Mouse (Mus musculus): ENCODE data around the gene Pkig.
A peak's percentile ranks its signal among the peaks of the same experiment; 100 is the strongest.
"Not testable (repeated sequence)": the region's sequence is repeated elsewhere in the genome, so short reads cannot be mapped to it uniquely, and the experiment has no call there.

The Pkig gene

GRCm38 (mm10) chr2:163657975-163658886, at the start of gene Pkig:
Gene Pkig, plus strand, starts transcription at chr2:163658386.
- DNase-seq, result peak; percentile 85

DNA sequence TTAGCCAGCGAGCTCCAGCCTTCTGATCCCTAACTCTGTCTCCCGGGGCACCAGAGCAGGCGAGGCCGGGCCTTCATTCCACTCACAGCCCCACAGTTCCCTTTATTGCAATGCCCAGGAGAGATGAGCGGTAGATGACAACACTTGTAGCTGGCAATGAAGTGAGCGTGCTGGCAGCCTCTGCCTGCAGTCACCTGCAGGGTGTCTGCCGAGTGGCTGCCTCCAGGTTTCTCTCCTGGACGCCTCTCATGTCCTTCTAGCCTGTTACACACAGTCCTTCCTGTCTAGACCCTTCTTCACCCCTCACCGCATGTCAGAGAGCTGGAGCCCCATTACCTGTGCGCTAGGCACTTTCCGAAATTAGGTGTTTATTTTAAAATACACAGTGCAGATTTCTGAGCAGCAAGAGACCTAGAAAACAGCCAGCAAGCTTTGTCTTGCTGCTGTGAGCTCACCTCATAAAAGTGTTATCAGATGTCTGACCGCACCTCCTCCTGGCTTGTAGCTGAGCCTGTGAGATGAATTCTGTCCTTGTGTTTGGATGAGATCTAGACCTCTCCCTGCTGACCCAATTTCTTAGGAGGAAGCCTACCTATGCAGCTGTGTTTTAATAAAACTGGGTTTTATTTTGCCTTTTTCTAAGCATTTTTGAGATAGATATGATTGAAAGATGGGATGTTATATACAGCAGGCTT, 48.8 kb upstream of the Pkig start:
- DNase-seq, result no peak

GRCm38 (mm10) chr2:163611176-163611575, 47.0 kb upstream of the Pkig start:
- DNase-seq, result no peak

DNA sequence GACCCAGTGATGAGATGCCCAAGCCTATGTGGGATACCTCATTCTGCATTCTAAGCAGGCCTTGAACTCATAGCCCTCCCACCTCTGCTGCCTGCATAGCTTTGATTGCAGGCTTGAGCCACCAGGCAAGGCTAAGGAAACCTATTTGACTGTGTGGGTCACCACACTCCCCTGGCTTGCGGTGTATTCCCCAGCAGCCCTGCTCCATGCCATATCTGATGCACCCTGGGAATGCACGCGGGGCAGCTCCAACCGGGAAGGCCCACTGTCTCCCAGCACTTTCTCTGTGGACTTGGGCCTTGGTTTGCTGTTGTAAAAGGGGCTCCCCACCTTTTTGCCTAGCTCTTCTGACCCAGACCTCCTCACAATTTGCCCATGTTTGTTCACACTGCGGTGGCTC, 45.0 kb upstream of the Pkig start:
- DNase-seq, result no peak

DNA sequence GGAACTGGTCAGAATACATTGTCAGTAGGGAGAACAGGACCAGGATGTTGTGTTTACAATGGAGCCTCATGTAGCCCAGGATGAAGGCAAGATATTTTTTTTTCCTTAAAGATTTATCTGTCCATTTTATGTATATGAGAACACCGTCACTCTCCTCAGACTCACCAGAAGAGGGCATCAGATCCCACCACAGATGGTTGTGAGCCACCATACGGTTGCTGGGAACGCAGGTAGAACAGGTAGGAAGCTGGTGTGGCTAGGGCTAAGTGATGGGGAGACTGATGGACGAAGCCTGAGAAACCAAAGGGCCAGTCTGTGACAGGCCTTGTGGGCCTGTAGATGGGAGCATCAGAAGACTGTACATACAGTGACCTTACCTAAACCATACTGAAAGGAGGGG, 44.2 kb upstream of the Pkig start:
- no peak for DNase-seq

GRCm38 (mm10) chr2:163615401-163615800, 42.8 kb upstream of the Pkig start:
- no peak for DNase-seq

- peak; percentile 24 for DNase-seq
Observed at GRCm38 (mm10) chr2:163615906-163616651, 42.1 kb upstream of the Pkig start.

- DNase-seq, result no peak
Observed at GRCm38 (mm10) chr2:163616652-163617227, 41.4 kb upstream of the Pkig start.

GRCm38 (mm10) chr2:163617232-163617863, 40.8 kb upstream of the Pkig start:
- no peak for DNase-seq

GRCm38 (mm10) chr2:163617874-163618273, 40.3 kb upstream of the Pkig start:
- DNase-seq, result no peak

DNA sequence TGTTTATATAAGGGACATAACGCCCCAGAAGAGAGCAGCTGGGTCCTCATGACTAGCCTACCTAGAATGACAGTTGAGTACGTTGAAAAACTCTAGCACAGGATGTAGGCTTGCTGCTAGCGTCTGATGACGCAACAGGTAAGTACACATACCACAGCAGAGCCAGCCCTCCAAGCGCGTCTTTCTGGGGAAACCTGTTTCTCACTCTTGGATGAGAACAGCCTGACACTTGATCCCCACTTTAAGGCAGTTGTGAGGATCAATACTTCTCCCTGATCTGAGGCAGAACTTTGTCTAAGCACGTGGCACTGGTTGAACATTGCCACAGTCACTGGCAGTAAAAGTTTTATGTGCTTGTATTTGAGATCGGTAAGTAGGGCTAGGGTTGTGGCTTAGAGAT, 37.7 kb upstream of the Pkig start:
- DNase-seq, result no peak

GRCm38 (mm10) chr2:163621401-163621800, 36.8 kb upstream of the Pkig start:
- DNase-seq, result not testable (repeated sequence)

DNA sequence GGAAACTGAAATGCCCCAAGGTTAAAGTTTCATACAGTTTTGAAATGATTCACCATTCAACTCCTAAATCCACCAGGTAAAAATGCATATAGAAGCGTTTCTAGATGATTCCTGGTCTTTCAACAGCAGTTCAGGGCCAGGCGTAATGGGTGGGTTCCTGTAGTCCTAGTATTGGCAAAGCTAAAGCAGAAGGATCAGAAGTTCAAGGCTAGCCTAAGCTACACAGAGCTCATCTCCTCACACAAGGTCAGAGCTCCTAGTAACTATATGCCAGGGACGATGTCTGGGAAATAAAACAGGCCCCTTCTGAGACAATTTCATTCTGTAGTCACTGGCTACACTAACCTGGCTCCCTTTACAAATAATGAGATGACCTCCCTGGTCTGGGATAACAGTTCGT, 27.0 kb upstream of the Pkig start:
- DNase-seq, result no peak

DNA sequence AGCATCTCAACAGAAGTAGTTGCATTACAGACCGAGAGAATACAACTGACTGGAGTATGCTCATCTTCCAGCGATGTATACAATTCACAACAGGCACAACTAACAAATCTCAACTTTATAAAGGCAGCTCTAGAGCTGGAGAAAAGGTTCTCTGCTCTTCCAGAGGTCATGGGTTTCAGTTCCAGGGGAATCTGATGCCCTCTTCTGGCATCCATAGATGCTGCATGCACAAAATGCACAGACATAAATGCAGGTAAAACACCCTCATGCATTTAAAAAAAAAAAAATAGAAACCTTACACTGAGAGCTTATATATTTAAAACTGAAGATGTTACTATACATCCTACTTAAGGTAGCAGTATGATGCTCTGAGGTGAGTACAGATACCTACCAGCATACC, 26.5 kb upstream of the Pkig start:
- no peak for DNase-seq

GRCm38 (mm10) chr2:163634211-163634610, 24.0 kb upstream of the Pkig start:
- DNase-seq, result no peak

DNA sequence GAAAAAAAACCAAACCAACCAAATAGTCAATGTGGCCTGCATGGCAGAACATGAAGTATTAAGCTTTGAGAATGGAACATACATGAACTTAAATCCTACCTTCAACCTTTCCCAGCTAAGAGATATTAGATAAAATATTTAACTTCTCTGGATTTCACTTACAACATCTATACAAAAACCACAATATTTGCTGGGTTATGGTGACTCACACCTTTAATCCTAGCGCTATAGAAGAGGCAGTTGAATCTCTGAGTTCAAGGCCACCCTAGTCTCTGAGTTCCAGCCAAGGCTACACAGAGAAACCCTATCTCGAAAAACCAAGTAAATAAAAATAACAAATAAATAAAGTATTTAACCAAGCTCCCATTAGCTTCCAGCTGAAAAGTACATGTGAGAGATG, 22.1 kb upstream of the Pkig start:
- DNase-seq, result no peak

DNA sequence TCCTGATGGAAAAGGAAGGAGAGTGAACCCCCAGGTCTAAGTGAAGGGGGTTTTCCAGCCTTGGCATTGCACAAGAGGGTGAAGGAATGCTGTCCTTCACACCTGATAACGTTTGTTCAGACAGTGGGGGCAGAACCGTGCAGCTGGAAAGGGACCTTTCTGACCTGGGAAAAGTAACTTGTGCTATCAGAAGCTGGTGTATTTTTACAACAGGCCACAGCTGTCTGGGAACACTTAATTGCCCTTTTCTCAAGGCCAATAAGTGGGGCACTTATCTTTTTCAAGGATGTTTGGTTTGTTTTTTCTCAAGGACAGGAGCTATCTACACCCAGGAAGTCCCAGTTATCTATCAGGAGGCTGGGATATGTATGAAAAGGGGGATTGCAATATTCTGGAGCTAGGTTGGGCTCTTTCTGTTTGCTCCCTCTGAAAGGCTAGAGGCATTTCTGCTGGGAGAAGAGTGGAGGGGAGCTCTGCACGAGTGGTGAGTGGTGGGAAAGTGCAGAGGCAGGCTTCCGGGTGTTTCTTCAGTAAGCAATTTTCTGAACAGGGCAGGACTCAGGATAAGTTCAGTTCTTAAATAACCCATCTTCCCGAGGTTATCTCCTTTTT, 20.4 kb upstream of the Pkig start:
- DNase-seq, result no peak

GRCm38 (mm10) chr2:163640493-163640892, 17.7 kb upstream of the Pkig start:
- no peak for DNase-seq

- DNase-seq, result no peak
Observed at GRCm38 (mm10) chr2:163641681-163642080, 16.5 kb upstream of the Pkig start.

DNA sequence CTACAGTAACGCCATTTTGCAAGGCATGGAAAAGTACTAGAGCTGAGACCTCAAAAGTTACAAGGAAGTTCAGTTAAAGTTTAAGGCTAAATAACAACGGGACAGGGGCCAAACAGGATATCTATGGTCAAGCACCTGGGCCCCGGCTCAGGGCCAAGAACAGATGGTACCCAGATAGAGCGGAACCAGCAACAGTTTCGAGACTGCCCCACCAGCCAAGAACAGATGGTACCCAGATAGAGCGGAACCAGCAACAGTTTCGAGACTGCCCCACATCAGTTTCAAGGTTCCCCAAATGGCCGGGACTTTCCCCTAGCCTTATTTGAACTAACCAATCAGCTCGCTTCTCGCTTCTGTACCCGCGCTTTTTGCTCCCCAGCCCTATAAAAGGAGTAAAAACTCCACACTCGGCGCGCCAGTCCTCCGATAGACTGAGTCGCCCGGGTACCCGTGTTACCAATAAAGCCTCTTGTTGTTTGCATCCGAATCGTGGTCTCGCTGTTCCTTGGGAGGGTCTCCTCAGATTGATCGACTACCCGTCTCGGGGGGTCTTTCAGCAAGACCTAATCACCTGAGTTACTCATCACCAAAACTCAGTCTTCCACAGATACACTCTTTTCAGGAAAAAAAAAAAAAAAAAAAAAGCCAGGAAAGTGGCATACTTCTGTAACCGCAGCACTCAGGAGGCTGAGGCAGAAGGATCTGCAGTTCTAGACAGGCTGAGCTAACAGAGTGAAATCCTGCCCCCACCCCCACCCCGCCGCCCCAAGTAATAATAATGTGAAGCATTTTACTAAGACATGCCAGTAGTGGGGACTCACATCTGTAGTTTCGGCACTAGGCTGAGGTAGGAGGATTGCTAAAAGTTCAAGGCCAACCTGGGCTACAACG, 15.3 kb upstream of the Pkig start:
- DNase-seq, result peak; percentile 83

DNA sequence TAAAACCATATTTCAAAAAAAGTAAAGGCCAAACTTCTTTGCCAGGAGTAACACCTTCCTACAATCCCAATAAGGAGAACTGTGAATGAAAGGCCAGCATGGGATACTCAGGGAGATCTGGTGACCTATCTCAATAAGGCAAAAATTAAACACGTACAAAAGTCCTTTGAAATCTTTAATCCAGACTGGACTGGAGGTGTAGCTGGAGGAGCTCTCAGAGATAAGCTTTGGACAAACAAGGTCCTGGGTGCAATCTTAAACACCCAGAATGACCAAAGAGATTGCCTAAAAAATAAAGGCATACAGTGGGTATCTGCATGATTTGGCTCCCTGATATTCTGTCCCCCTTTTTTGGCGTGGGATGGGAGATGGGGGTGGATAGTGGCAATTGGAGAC, 14.6 kb upstream of the Pkig start:
- no peak for DNase-seq

All from layer of hippocampus, adult 9-11 months (tissue).